Mouse (Mus musculus) 3T3-L1 (cell line): ENCODE results near the gene Btg2.

Source experiments
- DNase-seq: peaks from one replicate; pipeline ENCODE4 v3.0.0-alpha.2; 2015; ENCODE audit warnings: low read depth, low spot score

Btg2 gene

DNA sequence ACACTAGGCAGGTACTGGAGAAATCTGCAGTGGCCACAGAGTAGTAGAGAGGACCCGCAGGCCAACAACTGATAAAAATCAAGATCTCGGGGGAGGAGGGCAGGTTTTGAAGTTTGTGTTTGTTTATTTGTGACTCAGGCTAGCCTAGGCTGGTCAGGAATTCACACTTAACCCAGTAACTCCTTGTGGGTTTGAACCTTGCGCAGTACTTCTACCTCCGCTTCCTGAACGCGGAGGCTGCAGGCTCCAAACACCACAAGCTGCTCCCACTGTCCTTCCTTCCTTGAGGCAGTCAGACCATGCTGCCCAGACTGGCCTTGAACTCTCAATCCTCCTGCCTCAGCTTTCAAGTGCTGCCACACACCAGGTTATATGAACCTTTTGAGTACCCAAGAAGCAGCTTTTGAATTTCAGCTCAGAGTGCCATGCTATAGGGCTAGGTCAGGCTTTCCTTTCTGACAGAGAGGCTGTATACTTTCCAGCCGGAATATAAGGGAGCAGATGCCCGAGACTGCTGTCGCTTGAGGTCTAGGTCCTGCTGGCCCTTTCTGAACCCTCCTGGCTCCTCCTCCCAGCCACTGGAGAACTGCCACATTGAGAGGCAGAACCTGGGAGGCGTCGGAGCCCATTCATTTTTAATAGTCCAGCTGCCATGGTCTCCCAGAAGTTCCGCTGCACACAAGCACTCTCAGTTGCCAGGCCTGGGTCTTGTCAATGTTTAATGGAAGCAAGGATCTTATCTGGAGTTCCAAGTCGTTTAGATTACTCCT lies 19.2 kb upstream of the Btg2 start:
- DNase-seq: peak; percentile 54

GRCm38 (mm10) chr1:134097080-134097855 lies 18.3 kb upstream of the Btg2 start:
- DNase-seq: no peak

DNA sequence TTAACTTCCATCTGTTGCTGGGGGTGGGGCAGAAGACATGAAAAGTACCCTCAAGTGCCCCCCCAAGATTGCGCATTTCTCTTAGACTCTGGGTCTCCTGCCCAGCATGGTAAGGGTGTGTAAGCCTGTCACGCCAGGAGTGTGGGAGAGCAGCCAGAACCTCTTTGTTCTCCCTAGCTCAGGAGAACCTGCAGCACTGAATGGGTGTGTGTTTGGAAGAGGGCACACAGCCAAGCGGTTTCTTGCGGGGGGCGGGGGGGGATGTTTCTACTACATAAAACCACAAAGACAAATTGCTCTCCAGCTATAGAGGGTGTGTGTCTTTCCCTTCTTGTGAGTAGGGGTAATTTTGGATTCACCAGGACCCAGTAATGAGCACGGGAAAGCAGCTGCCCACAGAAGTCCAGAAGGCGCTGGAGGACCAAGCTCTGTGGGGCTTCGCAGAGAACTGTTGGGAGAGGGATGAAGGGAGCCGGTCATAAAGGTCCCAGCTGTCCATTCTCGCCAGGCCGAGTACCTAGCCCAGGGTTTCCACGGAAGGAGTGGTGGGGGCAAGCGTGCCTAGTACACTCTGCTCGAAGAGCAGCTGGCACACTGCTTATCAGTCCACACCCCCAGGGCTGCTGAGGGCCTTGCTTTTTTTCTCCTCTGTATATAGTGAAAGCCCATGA lies 17.5 kb upstream of the Btg2 start:
- peak; percentile 43 for DNase-seq

DNA sequence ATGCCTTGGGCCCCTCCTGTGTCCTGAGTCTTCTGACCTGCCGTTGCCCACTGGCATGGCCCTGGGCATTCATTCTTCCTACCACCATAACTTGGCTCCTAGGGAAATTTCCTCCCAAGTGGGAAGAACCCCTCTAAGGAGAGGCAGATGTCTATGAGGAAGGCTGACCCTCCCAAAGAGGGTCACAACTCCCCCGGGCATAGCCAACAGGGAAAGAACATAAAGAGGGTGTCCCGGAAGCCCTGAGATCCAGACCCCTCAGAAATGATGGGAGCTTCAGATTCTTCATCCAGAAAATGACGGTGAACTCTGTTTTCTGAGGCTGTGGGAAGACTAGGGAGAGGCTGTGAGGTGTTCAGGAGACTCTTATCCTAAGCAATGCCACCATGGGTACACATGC lies 16.8 kb upstream of the Btg2 start:
- no peak for DNase-seq

DNA sequence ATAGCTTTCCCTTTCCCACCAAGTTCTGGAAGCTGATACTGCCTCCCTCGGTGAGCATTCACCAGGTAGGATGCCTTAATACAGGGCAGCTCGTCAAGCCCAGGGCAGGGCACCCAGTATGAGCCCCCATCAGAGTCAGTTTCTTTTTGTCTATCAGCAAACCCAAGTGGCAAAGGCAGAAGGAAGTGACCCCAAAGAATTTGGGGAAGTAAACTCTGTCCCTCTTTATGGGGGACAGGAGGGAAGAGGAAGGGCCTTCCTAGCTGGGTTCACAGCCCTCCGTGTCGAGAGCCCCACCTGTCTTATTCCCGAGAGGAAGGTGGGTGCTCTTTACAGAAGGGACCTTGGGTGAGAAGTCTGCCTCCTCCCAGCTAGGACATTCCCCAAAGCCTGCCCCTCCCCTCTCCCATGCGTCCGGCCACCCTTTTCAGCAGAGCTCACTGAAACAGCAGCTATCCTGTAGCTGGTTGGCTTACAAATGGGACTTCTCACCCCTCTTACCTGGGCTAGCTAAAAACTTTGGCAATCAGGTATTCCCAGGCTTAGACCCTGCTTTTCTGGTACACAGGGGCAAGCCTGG lies 16.2 kb upstream of the Btg2 start:
- no peak for DNase-seq

GRCm38 (mm10) chr1:134093771-134094526 lies 15.0 kb upstream of the Btg2 start:
- no peak for DNase-seq

DNA sequence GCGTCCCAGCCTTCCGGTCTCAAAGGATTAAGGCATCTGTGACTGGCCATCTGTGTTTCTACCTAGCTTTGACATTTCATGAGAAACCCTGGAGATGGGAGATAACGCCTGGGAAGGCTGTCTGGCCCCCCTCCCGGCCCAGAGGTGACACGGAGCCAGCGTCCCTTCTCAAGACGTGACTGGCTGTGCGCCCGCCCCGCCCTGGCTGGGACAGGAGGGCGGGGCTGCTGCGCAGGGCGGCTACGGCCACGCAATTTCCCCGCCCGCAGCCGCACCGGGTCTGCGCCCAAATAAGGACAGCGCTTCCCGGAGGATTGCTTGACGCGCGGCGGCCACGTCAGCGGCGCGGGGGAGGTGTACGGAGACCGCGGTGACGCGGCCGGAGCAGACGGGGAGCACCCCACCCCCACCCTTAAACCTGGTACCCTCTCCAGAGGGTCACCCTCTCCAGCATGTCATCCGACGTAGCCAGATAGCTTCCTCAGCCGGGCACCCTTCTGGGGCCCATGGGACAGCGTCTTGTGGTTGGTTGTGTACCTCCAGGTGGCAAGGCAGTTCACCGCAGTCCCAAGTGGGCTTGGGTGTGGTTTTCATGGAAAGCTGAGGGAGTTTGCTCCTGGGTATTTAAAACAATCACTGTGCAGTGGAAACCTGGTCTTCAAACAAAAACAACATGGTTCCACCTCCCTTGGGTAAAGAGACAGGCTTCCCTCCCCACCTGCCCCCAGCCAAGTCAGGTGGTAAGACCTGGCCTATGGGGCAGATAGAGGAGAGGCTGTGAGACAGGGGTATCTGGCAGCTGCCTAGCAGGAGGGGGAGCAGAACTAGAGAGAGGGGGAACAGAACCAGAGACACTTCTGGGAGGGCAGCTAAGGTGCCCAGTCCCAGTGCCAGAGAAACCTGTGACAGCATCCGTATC lies 14.2 kb upstream of the Btg2 start:
- peak; percentile 83 for DNase-seq

DNA sequence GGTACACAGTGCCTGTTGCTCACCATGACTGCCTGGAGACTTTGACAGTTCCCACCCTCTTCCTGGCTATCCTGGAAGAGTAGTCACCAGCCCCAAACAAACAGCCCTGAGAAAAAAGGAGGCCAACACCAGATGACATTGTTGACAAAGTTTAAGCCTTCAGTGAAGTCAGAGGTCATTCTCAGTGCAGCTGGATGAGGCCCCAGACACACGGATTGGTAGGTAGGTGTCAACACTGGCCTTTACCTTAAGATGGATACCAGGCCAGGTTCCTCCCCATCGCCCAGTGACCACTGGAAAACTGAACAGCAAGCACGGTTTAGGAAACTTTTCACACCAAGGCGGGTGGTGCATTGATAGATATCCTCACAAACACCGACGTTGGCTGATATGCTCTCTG lies 13.4 kb upstream of the Btg2 start:
- peak; percentile 45 for DNase-seq

DNA sequence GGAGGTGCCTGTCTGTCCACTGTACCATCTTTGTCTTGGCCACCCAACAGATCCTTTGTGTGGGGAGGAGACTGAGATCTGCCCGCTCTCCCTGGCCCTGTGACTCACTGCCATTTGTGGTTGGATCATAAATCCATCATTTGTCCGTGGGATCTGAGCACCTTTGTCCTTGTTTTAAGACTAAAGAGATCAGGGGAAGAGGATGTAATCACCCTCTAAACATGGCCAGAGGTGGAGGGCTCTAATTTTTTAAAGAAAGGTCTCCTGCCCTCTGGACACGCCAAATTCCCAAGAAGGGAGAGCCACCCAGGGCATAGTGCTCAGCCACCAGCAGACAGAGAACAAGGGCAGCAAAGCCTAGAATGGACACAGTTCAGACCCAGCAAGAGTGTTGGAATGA lies 12.9 kb upstream of the Btg2 start:
- peak; percentile 72 for DNase-seq

DNA sequence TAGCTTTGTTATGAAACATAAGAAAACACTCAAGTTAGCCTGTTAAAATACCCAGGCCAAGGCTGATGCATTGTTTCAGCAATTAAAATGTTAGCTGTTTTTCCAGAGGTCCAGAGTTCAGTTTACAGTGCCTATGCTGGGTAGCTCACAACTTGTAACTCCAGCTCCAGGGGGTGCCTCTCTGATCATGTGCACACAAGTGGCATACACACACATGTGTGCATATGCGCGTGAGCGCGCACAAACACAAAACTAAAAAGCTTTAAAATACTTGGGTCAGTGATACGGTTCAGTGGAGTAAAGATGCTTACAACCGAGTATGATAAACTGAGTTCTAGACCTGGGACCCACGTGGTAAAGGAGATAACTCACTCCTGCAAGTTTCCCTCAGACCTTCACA lies 10.2 kb upstream of the Btg2 start:
- no peak for DNase-seq

- no peak for DNase-seq
Measured at GRCm38 (mm10) chr1:134086811-134087398, 8.0 kb upstream of the Btg2 start.

DNA sequence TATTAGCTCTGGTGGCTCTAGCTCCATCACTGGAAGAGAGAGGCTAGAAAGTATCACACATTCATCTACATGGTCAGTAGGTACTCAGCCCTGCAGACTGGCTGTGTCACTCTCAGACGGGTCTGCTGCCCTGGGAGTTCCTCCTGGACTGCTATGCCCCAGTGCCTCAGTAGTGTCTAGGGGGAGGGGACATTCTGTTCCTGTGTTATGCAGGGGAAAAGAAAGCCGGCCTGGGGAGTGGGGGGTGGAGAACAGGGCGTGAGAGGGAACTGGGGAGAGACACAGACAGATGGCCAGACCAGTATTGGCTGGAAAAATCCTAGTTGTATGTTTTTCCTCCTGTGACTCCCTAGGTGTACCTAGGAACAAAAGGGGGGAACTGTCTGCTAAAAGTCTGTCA lies 7.1 kb upstream of the Btg2 start:
- DNase-seq: no peak

DNA sequence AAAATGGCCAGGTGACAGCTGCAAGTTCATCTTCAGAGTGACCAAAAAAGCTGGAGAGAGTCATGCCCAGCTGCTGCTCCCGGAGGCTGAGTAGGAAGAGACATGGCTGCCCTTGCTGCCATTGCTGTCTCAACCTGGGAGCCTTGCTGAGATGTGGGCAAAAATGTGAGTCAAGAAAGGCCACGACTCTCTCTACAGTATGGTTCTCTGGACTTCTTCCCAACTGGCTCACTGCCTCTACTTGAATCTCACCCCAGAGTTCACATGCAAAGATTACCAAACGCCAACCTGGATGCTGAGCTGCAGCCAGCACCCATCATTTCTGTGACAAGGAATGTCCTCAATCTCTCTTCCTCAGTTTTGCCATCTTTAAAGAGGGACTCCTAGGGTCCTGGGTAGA lies 5.2 kb upstream of the Btg2 start:
- no peak for DNase-seq

- DNase-seq: no peak
Measured at GRCm38 (mm10) chr1:134083676-134084075, 4.8 kb upstream of the Btg2 start.

DNA sequence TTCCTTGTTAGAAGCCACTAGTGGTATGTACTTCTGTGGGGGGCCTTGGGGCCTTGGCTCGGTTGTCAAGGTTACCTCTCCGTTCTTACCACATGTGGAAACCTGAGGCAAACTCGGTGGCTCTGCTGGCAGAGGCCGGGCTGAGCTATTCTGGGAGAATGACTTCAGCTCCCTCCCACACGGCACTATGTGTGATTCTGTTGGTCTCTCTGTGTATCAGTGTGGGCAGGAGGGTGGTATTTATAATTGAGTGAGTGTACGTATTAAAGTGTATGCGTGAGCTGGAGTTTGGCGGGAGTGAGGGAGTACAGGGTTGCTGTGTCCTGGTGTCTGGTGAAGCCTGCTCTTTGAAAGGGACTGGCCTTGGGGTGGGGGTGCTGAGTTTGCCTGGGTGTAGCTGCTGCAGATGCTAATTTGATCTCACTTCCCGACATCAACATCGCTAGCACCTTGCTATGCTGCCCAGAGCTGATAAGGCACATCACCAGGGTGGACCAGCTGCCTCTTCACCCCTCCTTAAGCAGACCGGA lies 4.1 kb upstream of the Btg2 start:
- no peak for DNase-seq

GRCm38 (mm10) chr1:134080881-134081450 lies 2.0 kb upstream of the Btg2 start:
- DNase-seq: no peak

GRCm38 (mm10) chr1:134080406-134080805 lies 1.5 kb upstream of the Btg2 start:
- no peak for DNase-seq

DNA sequence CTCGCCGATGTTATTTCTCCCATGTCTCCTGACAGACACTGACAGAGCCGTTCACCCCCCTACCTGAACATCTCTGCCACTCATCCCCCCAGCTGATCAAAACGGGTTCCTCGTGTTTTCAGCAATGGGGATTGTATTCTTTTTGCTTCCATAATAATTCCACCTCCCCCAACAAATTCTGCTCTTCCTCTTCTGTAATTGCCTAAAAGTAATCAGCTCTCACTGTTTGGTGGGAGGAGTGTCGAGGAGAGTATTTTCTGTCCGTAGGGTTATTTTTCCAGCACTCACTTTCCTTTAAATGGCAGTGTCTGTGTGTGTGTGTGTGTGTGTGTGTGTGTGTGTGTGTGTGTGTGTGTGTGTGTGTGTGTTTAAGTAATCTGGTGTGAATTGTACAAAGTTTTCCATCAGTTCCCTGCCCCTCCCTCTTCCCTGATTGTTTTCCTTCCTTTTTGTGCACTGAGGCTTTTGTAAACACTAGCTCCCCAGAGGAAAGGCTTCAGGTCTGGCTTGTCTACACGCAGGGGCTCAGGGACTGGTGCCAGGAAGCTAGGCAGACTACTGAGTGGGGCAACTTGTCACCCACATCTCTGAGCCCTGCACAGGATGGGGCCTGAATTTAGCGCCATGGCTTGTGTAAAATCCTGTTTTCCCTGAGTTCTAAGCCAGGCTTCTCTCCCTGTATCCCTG lies 700 bp upstream of the Btg2 start:
- DNase-seq: no peak
